Mouse (Mus musculus): ENCODE results near the gene Slc5a5.

DNA sequence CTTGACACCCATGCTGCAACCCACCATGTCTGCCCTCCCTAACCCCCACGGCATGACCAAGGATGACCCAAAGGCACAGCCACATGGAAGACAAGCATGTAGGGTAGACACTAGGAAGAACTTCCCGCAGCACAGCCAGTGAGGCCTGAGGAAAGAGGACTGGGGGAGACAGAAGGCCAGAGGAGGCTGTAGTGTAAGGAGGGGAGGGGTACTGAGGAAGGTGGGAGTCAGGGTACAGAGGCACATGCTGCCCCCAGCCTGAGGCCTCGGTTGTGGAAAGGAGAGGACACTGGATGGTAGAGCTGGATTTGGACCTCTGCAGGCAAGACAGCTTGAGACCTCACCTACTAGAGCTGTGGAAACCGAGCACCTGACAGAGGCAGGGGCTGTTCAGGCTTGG, 41.6 kb downstream of the Slc5a5 start:
- no peak for TF ChIP-seq CTCF (IDR thresholded peaks at IDR 0.05; ENCODE audit: borderline replicate concordance, control insufficient read depth, extremely low read depth, insufficient read depth, low read length, poor library complexity)
- TF ChIP-seq POLR2A (IDR thresholded peaks at IDR 0.05; ENCODE audit: control insufficient read depth, extremely low read depth, insufficient read depth, low read length, poor library complexity) = no peak

Data from thymus, adult 2 months (tissue).